Mouse (Mus musculus) hematopoietic stem cell, adult 5-6 weeks (primary cell): ENCODE measurements around the gene Nkapl. TPM values are rescaled to one million over a fixed set of nuclear protein-coding genes. Genes with fewer than 3 reads are reported as not detected.
A peak's percentile ranks its signal among the peaks of the same experiment; 100 is the strongest.
"Not testable (repeated sequence)": the region's sequence is repeated elsewhere in the genome, so short reads cannot be mapped to it uniquely, and the experiment has no call there.

Experiments
- ATAC-seq, 2 experiments: fragments of 125-278 bp in 1 of 2; replicated peaks in 1 of 2; 2 replicates each; pipeline ENCODE4 v1.8.0; 2016 to 2017; ENCODE audit warnings: inconsistent platforms in 2 of 2, mild to moderate bottlenecking in 2 of 2, moderate number of reproducible peaks in 2 of 2, low read depth in 1 of 2, moderate TSS enrichment in 1 of 2; ENCODE audit not compliant: low FRiP score in 2 of 2, poor library complexity in 2 of 2, severe bottlenecking in 2 of 2, insufficient read depth in 1 of 2, low TSS enrichment in 1 of 2
- total RNA-seq: library from RNA; stranded (forward); fragments of 172-1452, 232-1000 nt; gene quantifications from 2 replicates; pipeline ENCODE4 v1.2.3, GENCODE M21; 2017

Gene Nkapl
- 1.7 TPM in 1 of 2 replicates, not detected in the other for total RNA-seq

DNA sequence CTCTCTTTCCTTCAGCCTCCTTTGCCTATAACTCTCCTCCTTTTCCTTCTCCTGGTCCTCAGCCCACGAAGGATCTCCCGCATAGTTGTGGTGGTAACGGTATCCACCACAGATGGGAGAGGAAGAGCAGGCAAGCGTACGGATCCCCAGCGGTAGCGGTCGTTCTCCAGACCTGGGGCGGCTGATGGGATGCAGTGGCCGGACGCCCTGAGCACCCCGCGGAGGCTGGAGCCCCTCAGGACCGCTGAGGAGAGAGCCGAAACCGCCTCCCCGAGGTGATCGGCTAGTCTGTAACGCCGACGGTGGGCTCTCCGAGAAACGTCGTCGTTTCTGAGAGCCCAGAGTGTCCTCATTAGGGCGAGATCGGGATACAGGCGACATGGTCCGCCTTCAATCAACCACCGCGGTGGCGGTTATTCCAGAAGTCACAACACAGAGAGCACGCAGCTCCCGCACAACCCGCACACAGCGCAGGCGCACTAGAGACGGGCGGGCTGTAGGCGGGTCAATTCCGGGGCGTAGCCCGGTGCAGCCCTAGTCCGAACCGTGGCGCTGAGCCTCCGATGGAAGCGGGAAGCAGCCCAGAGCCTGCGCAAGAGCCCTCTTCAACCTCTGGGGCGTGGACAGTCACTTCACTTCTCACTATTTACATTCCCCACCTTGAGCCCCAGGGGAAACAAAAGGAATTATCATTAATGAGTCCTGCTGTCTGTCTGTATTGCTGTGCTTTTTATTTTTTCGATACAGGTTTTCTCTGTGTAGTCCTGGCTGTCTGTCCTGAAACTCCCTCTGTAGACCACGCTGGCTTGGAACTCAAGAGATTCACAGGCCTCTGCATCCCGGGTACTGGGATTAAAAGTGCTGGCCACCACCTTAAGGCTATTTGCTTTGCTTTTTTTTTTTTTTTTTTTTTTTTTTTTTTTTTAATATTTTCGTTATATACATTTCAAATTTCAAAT lies at the start of gene Nkapl:
Gene Nkapl, minus strand, starts transcription at position 449 of the 959 bp plus-strand sequence.
- peak; percentile 94 to 99 for ATAC-seq

DNA sequence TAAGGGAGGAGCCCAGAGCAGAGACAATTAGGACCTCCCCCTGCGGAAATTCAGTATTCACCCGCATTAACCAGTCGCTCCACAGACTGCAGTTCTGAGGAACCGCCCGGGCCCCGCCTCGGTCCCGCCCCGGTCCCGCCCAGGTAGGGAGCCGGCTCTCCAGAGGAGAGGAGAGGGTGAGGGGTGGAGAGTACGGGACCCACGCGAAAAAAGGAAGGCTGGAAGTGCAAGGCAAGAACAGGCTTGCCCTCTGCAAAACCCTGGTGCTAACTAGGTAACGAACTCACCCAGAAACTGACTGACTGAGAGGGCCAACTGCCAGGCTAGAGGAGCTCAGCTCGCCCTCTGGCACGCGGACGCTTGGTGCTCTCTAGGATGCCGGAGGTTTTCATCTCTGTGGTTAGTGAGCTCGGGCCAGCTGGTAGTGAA lies 37.9 kb upstream of the Nkapl start:
- ATAC-seq: peak; percentile 99 to 100

DNA sequence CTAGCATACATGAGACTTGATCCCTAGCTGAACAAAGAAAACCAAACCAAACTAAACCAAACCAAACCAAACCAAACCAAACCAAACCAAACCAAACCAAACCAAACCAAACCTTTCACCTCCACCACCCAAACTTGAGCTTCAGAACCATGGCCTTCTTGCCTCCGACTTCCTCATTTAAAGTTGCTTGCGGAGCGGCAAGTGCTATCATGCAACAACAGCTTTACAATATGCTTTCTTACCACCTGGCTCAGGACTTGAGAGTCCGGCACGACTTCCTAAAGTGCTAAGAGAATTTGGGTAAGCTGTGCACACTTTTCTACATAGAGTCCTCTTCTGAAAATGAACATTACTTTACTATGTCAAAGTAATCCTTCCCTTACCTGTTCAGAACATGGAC lies 34.0 kb upstream of the Nkapl start:
- ATAC-seq: no peak

DNA sequence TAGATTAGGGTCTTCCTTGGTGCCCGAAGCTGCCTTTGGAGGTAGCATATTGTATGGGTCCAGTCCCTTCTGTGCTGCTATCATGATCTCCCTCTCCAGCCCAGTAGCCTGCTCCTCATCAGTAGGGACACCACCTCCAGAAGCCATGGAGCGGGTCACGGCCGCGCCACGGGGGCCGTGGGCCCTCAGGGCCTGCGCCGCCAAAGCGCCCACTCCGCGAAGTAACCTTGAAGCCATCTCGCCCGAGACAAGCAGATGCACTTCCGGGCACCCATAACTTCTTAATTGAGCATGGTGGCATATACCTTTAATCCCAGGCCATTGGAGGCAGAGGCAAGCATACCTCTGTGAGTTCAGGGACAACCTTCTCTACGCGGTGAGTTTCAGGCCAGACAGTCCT lies 32.9 kb upstream of the Nkapl start, which contains the start of gene Gm11273:
Gene Gm11273, minus strand, starts transcription at position 237 of the 400 bp plus-strand sequence.
- ATAC-seq: not testable (repeated sequence)

DNA sequence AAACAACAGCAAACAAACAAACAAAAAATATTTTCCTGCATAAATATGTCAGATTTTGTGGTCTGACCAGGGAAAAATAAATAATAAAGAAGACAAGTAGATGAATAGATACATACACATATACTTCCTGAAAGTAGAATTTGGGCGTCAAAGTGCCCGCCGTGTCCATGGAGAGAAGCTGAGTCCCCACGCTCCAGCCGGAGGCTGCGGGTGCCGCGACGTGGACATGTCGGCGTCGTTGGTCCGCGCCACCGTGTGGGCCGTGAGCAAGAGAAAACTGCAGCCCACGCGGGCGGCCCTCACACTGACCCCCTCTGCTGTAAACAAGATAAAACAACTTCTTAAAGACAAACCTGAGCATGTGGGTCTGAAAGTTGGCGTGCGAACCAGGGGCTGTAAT lies 26.8 kb upstream of the Nkapl start, which contains the start of gene AK157302:
Gene AK157302, plus strand, starts transcription at position 144 of the 400 bp plus-strand sequence.
- no peak for ATAC-seq

DNA sequence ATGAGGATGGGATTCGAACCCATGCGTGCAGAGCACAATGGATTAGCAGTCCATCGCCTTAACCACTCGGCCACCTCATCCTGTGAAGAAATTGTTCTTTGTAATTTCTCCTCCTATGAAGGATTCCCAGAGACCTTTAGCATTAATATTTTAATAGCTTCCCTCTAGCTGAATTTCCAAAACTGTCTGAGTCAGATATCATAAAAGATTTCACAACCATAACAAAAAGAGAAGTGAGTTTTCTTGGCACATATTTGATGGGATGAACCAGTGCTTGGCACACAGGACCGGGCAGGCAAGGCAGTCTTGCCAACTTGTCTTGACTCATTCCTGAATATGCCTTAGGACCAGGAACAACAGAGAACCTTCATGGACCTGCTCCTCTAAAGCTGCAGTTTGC lies 24.5 kb upstream of the Nkapl start:
- ATAC-seq: no peak

DNA sequence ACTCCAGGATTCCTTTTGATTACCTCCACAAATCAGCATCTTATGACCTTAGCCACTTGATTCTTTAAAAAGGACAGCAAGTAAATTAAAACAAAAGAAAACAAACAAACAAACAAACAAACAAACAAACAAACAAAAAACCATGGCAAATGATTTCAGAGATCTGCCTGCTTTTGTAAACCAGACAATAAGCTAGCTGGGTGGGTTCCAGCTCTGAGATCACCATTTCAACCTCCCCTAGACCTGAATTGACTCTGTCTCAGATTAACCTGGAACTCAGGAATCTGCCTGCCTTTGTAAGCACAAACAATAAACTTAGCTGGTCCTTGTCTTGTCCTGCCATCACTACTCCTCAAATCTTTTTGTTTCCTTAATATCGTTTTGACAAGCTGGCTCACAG lies 18.6 kb upstream of the Nkapl start:
- ATAC-seq: no peak

DNA sequence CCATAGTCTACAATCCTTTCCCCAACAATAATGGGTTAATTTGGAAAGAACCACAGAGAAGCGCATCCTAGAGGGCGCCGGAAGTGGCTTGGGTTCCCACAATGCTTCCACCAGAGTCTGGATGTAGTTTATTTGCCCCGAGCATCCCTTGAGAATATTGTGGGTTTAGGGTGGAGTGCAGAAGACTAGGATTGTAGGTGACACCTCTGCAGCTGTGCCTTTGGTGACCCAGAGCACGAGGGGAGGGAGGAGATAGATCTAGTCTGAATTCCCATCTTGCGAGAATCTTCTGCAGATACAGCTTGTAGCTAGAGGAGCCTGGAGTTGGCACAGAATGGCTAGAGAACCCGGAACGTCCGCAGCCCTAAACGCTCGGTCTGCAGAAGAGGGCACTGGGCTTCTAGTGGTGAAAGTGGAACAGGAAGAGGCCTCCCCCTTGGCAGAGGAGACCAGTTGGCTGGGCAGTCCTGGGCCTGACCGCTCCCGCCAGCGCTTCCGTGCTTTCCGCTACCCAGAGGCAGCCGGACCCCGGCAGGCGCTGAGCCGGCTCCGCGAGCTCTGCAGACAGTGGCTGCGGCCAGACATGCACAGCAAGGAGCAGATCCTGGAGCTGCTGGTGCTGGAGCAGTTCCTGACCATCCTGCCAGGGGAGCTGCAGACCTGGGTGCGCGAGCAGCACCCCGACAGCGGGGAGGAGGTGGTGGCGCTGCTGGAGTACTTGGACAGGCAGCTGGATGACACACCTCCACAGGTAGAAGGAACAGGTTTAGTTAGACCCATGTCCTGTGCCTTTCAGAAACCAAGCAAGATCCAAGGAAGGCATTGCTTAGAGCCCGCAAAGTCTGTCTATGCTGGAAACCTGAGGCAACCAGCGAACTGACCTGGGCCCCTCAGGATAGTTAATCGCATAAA lies 10.7 kb upstream of the Nkapl start, which contains the start of the genes Zkscan4 and Gm10065:
Gene Zkscan4, plus strand, starts transcription at position 149 of the 912 bp plus-strand sequence.
Gene Gm10065, minus strand, starts transcription at position 683 of the 912 bp plus-strand sequence.
- peak; percentile 62 to 71 for ATAC-seq

DNA sequence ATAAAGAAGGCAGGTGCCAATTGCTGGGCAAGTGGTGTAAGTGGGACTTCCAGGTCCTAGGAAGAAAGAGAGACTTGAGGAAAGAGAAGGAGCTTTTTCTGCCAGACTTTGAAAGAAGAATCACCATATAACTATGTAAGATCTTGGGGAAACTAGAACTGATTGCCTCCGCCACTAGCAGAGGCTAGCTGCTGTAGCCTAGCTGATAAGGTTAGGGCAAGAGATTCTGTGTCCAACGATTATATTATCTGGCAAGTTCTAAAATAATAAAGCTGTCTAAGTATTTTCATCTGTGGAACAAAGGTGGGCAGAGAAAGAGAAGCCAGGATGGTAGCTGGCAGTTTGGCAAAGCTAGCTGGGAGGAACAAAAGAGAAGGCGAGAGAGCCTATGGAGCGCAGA lies 4.1 kb upstream of the Nkapl start:
- no peak for ATAC-seq

DNA sequence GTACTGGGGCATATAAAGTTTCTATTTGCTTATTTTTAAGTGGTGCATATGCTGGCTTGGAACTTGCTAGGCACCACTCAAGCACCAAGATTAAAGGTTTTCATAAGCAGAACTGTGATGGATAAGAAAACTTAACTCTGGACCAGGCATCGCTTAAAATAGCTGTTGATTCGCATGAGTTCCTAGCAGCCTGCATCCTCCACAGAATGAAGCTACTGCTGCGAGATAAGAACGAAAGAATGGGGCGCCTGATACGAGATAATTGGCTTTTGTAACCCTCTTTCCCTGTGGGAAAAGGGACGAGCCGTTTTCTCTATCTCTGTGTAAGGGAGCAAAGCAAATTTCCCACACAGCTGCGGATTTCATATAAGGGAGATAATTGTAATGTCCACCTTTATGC lies 788 bp upstream of the Nkapl start:
- no peak for ATAC-seq

DNA sequence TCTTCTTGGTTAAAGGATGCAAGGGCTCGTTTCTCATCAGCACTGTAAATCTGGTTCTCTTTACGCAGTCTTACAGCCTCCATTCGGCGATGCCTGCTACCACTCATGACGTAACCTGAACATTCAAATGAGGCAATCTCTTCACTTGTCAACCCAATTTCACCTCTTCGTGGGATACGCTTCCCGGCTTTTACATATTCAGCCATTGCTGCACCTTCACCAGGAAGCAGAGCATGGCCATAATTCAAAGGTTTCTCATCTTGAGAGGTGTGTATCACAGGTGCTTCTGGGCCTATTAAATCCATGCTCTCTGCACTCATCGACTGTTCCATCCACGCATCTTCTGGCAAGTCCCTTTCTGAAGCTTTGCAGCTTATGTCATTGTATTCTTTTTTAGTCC lies 973 bp downstream of the Nkapl start:
- ATAC-seq: no peak

DNA sequence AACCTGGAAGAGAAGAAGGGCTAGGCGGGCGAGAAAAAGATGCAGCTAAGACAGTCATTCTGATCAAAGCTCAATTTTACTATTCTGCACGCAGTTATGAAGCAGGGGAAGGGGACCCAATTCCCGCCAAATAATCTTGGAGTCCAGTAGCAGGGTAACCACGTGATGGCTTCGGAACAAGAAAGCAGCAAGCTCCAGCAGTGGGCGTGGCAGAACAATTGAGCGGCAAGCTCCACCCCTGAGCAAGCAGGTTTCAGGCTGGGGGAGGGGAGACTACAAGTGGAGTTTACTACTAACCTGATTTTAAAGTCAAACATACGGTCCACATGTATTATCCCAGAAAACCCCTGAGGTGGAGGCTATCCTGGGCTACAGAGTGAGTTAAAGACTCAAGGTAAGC lies 5.8 kb downstream of the Nkapl start:
- not testable (repeated sequence) for ATAC-seq

DNA sequence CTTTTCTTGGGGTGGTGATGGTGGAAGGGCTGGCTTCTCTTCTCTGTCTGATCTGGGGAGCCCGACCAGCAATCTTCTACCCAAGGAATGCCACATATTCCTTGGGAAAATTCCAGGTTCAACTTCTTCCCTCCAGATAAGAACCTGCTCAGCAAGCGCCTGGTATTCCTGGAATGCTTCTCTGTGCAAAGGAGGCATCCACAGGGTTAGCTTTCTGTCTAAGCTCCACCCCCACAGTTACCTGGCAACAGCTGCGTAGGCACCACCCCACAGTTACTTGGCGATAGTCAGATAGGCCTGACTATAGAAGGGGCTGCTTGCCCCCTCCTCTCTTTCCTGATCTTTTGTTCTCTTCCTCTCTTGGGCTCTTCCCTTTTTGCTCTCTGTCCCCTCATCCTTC lies 12.0 kb downstream of the Nkapl start:
- no peak for ATAC-seq

DNA sequence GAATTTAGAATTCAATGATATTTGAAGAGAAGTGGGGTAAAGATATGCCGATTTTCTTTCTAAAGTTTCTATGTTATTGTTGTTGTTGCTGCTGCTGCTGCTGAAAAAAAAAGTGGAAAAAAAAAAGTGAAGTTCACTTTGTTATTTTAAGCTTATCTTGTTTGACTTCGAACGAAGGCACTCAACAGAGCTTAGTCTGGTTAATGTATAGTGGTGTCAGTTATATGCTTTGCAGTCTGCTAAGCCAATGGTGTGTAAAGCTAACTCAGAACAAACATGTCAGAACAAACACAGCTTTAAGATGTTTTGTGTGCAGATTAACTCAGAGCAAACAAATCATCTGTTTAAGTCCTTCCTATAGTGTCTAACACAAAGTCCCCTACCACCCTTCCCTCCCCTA lies 14.2 kb downstream of the Nkapl start:
- no peak for ATAC-seq

DNA sequence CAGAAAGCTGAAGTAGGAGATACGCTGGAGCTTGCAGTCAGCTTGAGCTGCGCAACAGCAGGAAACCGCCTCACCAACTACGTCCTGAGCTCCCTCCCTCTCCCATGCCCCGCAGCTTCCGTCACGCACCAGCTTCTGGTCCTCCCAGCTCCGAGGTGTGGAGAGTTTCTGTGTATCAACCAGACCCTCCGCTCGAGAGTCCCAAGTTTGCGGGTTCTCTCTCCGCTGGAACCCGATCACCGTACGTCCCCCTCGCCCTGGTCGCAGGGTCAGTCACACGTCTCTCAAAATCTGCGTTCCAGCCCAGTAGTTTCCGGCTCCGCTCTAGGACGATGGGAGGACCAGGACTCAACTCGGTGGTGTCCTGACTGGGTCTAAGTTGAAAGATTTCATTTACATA lies 14.9 kb downstream of the Nkapl start, which contains the start of gene Zscan26:
Gene Zscan26, minus strand, starts transcription at position 282 of the 400 bp plus-strand sequence.
- ATAC-seq: peak; percentile 91 to 97

DNA sequence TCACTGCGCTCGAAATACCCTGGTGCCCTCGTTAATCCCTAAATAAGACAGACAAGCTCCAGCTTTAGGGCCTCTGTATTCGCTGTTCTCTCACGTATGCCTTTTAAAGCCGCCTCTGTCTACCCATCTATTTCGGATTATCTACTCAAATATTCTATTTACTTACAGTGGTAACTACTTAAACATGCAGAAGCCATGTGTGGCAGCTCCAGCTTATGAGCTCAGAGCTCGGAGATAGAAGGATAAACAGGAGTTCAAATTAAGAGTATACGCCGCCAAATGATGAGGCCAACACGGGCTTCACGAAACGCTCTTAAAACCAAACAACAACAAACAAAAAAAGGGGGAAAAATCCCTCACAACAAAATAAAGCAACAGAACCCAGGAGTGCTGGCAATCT lies 15.3 kb downstream of the Nkapl start:
- peak in 1 of 2 experiments; percentile 24; a peak in 1 of 4 replicates for ATAC-seq

DNA sequence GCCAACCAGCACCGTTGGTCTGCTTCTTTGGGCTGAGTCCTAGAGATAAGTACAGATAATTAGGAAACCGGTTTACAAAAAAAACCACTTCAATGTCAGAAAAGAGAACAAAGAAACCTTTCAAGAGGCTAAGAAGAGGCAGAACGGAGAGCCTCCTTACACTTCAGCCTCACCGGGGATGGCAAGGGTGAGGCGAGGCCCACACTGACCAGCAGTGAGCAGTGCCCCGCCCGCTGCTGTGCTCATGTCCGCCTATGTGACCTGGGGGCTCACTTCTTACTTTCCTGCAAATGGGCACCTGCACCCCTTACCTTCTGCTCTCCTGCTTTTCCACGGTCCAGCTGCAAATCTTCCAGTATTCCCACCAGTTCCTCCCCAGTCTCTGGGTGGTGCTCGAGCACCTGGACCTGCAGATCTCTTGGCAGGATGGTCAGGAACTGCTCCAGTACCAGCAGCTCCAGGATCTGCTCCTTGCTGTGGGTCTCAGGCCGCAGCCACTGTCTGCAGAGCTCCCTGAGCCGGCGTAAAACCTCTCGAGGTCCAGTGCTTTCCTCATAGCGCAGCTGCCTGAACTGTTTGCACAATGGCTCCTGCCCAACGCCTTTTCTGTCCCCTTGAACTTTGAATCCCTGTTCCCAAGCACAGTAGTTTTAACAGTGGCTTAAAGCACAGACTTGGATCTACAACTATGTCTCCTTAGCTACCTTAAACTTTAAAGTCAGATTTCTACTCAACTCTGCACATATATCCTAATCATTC lies 20.3 kb downstream of the Nkapl start:
- ATAC-seq: no peak
